In genomic region chr13:45964853-45965593, GRCm38 (mm10) we compare ENCODE assay signal across 8 mouse cellular contexts. TPM values are rescaled to one million over a fixed set of nuclear protein-coding genes. Genes with fewer than 3 reads are reported as not detected.
DNase-seq lines count a peak whose midpoint lies in the region.

Gene Atxn1, minus strand, starts transcription at chr13:45965008.

- WGBS in hindbrain, embryonic 10.5 days, result under 1% methylated on average over 53 of the region's 53 CpGs

- peak within 1 kb of the TSS; percentile 78 for H3K4me3 ChIP-seq in hindbrain, embryonic 10.5 days

- H3K9me3 ChIP-seq in hindbrain, embryonic 10.5 days, result no peaks in the 10 kb centered on the region

- DNase-seq in Muller cell, postnatal 12 days (ENCODE audit: inconsistent ontology term), result peak; percentile 91
- peak; percentile 87 for DNase-seq in cerebellum, adult 9-10 months
- peak; percentile 35 to 54 for DNase-seq in frontal cortex, adult 2 months (ENCODE audit: extremely low spot score in 1 of 2, low spot score in 1 of 2)
- DNase-seq in hindbrain, embryonic 10.5 days (ENCODE audit: low spot score), result peak; percentile 82
- peak; percentile 36 to 57 for DNase-seq in layer of hippocampus, postnatal 25 days (ENCODE audit: extremely low spot score in 1 of 2, low spot score in 1 of 2)
- peak; percentile 87 to 88 for DNase-seq in lung, postnatal 4 days
- DNase-seq in retina, postnatal 7 days (ENCODE audit: low read depth, low spot score), result peak; percentile 56
- peak; percentile 47 to 63 for DNase-seq in urinary bladder, adult 18-20 months (ENCODE audit: low spot score in 2 of 2)

- H3K27ac ChIP-seq in hindbrain, embryonic 10.5 days, result peak within 1 kb of the TSS; percentile 95

- peaks cover 56% of the 10 kb centered on the region for H3K27me3 ChIP-seq in hindbrain, embryonic 10.5 days (ENCODE audit: insufficient read depth, poor library complexity, severe bottlenecking)

- peaks cover 62% of the 10 kb centered on the region for H3K4me1 ChIP-seq in hindbrain, embryonic 10.5 days (replicated peaks)

- H3K36me3 ChIP-seq in hindbrain, embryonic 10.5 days, result no peaks in the 10 kb centered on the region

RNA-seq across cellular contexts. Expression of gene Atxn1, which starts in this region (rescaled TPM):
- polyA plus RNA-seq in frontal cortex, adult 2 months (2012; rRNA removed), result 26.9 and 27.3 TPM in 2 replicates
- polyA plus RNA-seq in hindbrain, embryonic 10.5 days (2016; fragmentation: Nextera tagmentation; extraction: Ambion mirVana), result 1.7 and 2.4 TPM in 2 replicates
- 100 to 1,000 TPM; 112 to 115 TPM for total RNA-seq in layer of hippocampus, postnatal 25 days (2021)

Comparison
In these comparisons a context has a peak if more than half of its experiments do, and no peak if none do; other contexts are left out.
1. Peak in every context shown above with its lines: DNase-seq, H3K4me3 ChIP-seq and H3K27ac ChIP-seq.